8 mouse cellular contexts compared by ENCODE assay signal in the genomic region with DNA sequence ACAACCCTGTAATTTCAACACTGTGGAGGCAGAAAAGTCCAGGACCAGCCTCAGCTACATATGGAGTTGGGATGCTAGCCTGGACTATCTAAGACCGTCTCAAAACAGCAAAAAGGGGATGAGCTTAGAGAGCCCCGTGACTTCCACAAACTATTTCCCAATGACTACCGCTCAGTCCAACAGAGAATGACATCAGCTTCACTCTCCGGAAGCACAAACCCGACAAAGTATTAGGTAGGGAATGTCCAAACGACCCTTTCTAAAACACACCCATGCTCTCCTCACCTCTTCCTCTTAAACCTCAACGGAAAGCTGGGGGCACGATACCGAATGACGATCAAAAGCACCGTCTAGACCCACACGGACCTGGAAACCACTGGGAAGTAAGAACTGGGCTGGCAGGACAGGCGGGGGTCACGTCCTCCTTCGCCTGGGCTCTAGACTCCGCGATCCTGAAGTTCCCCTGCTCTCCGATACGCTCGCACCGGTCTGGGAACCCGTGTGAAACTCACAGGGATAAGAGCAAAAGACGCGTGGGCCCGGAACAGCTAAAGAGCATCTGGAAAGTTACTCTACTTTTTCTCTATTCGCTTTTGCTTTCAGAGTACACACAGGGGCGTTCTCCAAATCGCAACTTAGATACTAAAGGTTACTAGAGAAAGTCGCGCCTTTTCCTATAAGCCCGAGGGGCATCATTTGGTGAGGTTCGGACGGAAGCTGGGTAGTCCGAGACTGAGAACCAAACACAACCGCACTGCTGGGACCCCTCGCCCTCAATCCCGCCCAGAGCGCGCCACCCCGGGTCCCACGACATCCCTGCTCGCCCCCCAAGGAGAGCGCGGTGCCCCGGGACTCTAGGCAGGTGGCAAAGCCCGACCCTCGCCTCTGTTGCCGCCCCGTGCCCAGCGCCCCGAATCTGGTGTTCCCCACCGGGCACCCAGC.
DNase-seq lines count a peak whose midpoint lies in the region; ATAC-seq and TF ChIP-seq lines count a peak whose summit lies in the region.

No protein-coding gene starts in this region.

- no peaks in the 10 kb centered on the region for H3K36me3 ChIP-seq in intestine, embryonic 14.5 days (ENCODE audit: control insufficient read depth, insufficient read depth, low read length)
- H3K36me3 ChIP-seq in neural tube, embryonic 12.5 days = no peaks in the 10 kb centered on the region

- TF ChIP-seq CTCF in layer of hippocampus, adult 2 months (conservative IDR thresholded peaks at IDR 0.05) = peak; percentile 7; the same call in 1 of the 2 replicates
- TF ChIP-seq CTCF in bone marrow macrophage, adult 2 months (IDR thresholded peaks at IDR 0.05; ENCODE audit: low read depth, low read length) = no peak
- no peak for TF ChIP-seq CTCF in lung, adult 2 months (IDR thresholded peaks at IDR 0.05; ENCODE audit: insufficient read depth, low read length)

- H3K9ac ChIP-seq in intestine, embryonic 14.5 days (ENCODE audit: low read length) = peak overlapping the region; percentile 89
- peak overlapping the region; percentile 65 for H3K9ac ChIP-seq in neural tube, embryonic 12.5 days

- H3K9me3 ChIP-seq in intestine, embryonic 14.5 days (ENCODE audit: control insufficient read depth, low read length) = peaks cover 6% of the 10 kb centered on the region; the same call in 1 of the 2 replicates
- H3K9me3 ChIP-seq in neural tube, embryonic 12.5 days = peaks cover 7% of the 10 kb centered on the region; the same call in 1 of the 2 replicates

- peaks cover 38% of the 10 kb centered on the region for H3K4me1 ChIP-seq in bone marrow macrophage, adult 2 months (ENCODE audit: control insufficient read depth, insufficient read depth, low read length)
- H3K4me1 ChIP-seq in intestine, embryonic 14.5 days (replicated peaks; ENCODE audit: control insufficient read depth, insufficient read depth, low read length) = peaks cover 14% of the 10 kb centered on the region
- peaks cover 14% of the 10 kb centered on the region for H3K4me1 ChIP-seq in lung, adult 2 months (ENCODE audit: control insufficient read depth, insufficient read depth, low read length)
- H3K4me1 ChIP-seq in neural tube, embryonic 12.5 days = 0 out of 2 replicates have a peak, but pooled peaks cover 7% of the 10 kb centered on the region

- H3K4me3 ChIP-seq in layer of hippocampus, adult 2 months = peak overlapping the region; percentile 65
- H3K4me3 ChIP-seq in bone marrow macrophage, adult 2 months (ENCODE audit: insufficient read depth, low read length) = peak overlapping the region; percentile 66
- peak overlapping the region; percentile 74 for H3K4me3 ChIP-seq in intestine, embryonic 14.5 days (ENCODE audit: low read depth, low read length)
- peak overlapping the region; percentile 76 for H3K4me3 ChIP-seq in lung, adult 2 months (replicated peaks; ENCODE audit: extremely low read depth, low read depth, low read length)
- H3K4me3 ChIP-seq in neural tube, embryonic 12.5 days = peak overlapping the region; percentile 67

- DNase-seq in layer of hippocampus, adult 2 months (ENCODE audit: low spot score in 2 of 2) = no peak
- no peak for DNase-seq in layer of hippocampus, postnatal 10 days (ENCODE audit: low spot score in 2 of 2)
- DNase-seq in gastrocnemius, postnatal 14 days = peak; percentile 30
- DNase-seq in intestine, embryonic 14.5 days (ENCODE audit: low spot score) = peak; percentile 83
- peak; percentile 69 for DNase-seq in lung, adult 2 months
- DNase-seq in thymus, postnatal 36 days = peak; percentile 29 to 30

- no peaks in the 10 kb centered on the region for H3K27me3 ChIP-seq in intestine, embryonic 14.5 days (replicated peaks; ENCODE audit: control insufficient read depth, insufficient read depth, low read length)
- no peaks in the 10 kb centered on the region for H3K27me3 ChIP-seq in neural tube, embryonic 12.5 days (replicated peaks)

- TF ChIP-seq POLR2A in bone marrow macrophage, adult 2 months (IDR thresholded peaks at IDR 0.05; ENCODE audit: borderline replicate concordance, low read depth, low read length) = no peak
- 0 out of 2 replicates have a peak, but pooled peaks have one; percentile 23 for TF ChIP-seq POLR2A in lung, adult 2 months (IDR thresholded peaks at IDR 0.05; ENCODE audit: borderline replicate concordance, extremely low read depth, low read depth, low read length)

- peak overlapping the region; percentile 83 for H3K27ac ChIP-seq in layer of hippocampus, adult 2 months
- H3K27ac ChIP-seq in bone marrow macrophage, adult 2 months (ENCODE audit: insufficient read depth, low read depth, low read length) = peak overlapping the region; percentile 85
- H3K27ac ChIP-seq in intestine, embryonic 14.5 days (ENCODE audit: low read depth) = peak overlapping the region; percentile 90
- no peak overlapping the region; the same call in 1 of the 2 replicates for H3K27ac ChIP-seq in neural tube, embryonic 12.5 days

- intact Hi-C loops in gastrocnemius, postnatal 14 days (cut with DNase I; ENCODE audit: low total_unique reads) = no loop called here

- under 1% methylated on average over 52 of the region's 52 CpGs for WGBS in intestine, embryonic 14.5 days
- WGBS in lung, adult 2 months = under 1% methylated on average over 52 of the region's 52 CpGs
- WGBS in neural tube, embryonic 12.5 days = under 1% methylated on average over 52 of the region's 52 CpGs

- peak; percentile 71 for ATAC-seq in intestine, embryonic 14.5 days (replicated peaks; ENCODE audit: low FRiP score, low TSS enrichment, low read depth)
- peak; percentile 55 for ATAC-seq in neural tube, embryonic 12.5 days (ENCODE audit: low FRiP score, low read depth)

- peak overlapping the region; percentile 67 for H3K4me2 ChIP-seq in intestine, embryonic 14.5 days (ENCODE audit: low read length)
- peak overlapping the region; percentile 89 for H3K4me2 ChIP-seq in neural tube, embryonic 12.5 days (replicated peaks)

Comparison
In these comparisons a context has a peak if more than half of its experiments do, and no peak if none do; other contexts are left out.
1. DNase-seq: peak in gastrocnemius, postnatal 14 days (single experiment), intestine, embryonic 14.5 days (single experiment), lung, adult 2 months (single experiment) and thymus, postnatal 36 days (2 of 2); none in layer of hippocampus, adult 2 months (0 of 2) and layer of hippocampus, postnatal 10 days (0 of 2).
2. Peak in every context shown above with its lines, with median percentiles within 50 percentile points of each other: H3K4me3 ChIP-seq.